Mouse (Mus musculus): Measurements from ENCODE around the gene Gm45062. TPM values are rescaled to one million over a fixed set of nuclear protein-coding genes. Genes with fewer than 3 reads are reported as not detected.
"Not testable (repeated sequence)": the region's sequence is repeated elsewhere in the genome, so short reads cannot be mapped to it uniquely, and the experiment has no call there.

Gene Gm45062
- total RNA-seq, 2 experiments from 2014 or later, result 2.3 to 4.6 TPM

- no peak for TF ChIP-seq CTCF (conservative IDR thresholded peaks at IDR 0.05)
- H3K27ac ChIP-seq, result no peak overlapping the region; the same call in 1 of the 2 replicates
- no peak for DNase-seq (ENCODE audit: low spot score in 2 of 2)
- H3K4me3 ChIP-seq, result no peak overlapping the region
Observed at GRCm38 (mm10) chr6:8285401-8285960, 26.2 kb downstream of the Gm45062 start.

GRCm38 (mm10) chr6:8286146-8286545 lies 26.9 kb downstream of the Gm45062 start:
- TF ChIP-seq CTCF (conservative IDR thresholded peaks at IDR 0.05), result no peak
- DNase-seq (ENCODE audit: low spot score in 2 of 2), result no peak
- Histone ChIP-seq H3K27ac (no peak overlapping the region), H3K4me3 (no peak overlapping the region)

- TF ChIP-seq CTCF (conservative IDR thresholded peaks at IDR 0.05), result no peak
- 0 out of 2 replicates have a peak overlapping the region, but pooled peaks have one; percentile 23 for H3K27ac ChIP-seq
- no peak overlapping the region for H3K4me3 ChIP-seq
- no peak for DNase-seq (ENCODE audit: low spot score in 2 of 2)
Observed at GRCm38 (mm10) chr6:8288755-8289580, 29.7 kb downstream of the Gm45062 start.

- TF ChIP-seq CTCF (conservative IDR thresholded peaks at IDR 0.05), result no peak
- no peak for DNase-seq (ENCODE audit: low spot score in 2 of 2)
- no peak overlapping the region for H3K4me3 ChIP-seq
- no peak overlapping the region for H3K27ac ChIP-seq
Observed at GRCm38 (mm10) chr6:8294048-8294784, 35.0 kb downstream of the Gm45062 start.

GRCm38 (mm10) chr6:8299066-8299863 lies 40.0 kb downstream of the Gm45062 start:
- Histone ChIP-seq H3K4me3 (no peak overlapping the region), H3K27ac (peak overlapping the region; percentile 53)
- DNase-seq (ENCODE audit: low spot score in 2 of 2), result no peak
- no peak for TF ChIP-seq CTCF (conservative IDR thresholded peaks at IDR 0.05)

GRCm38 (mm10) chr6:8307878-8308775 lies 48.9 kb downstream of the Gm45062 start:
- Histone ChIP-seq H3K4me3 (no peak overlapping the region), H3K27ac (no peak overlapping the region)
- DNase-seq (ENCODE audit: low spot score in 2 of 2), result no peak
- no peak for TF ChIP-seq CTCF (conservative IDR thresholded peaks at IDR 0.05)

GRCm38 (mm10) chr6:8312554-8312953 lies 53.3 kb downstream of the Gm45062 start:
- Histone ChIP-seq H3K27ac (no peak overlapping the region), H3K4me3 (no peak overlapping the region)
- TF ChIP-seq CTCF (conservative IDR thresholded peaks at IDR 0.05), result no peak
- DNase-seq (ENCODE audit: low spot score in 2 of 2), result no peak

GRCm38 (mm10) chr6:8316201-8316600 lies 57.0 kb downstream of the Gm45062 start:
- H3K27ac ChIP-seq, result no peak overlapping the region
- no peak for TF ChIP-seq CTCF (conservative IDR thresholded peaks at IDR 0.05)
- no peak for DNase-seq (ENCODE audit: low spot score in 2 of 2)
- no peak overlapping the region for H3K4me3 ChIP-seq

- TF ChIP-seq CTCF (conservative IDR thresholded peaks at IDR 0.05), result no peak
- no peak for DNase-seq (ENCODE audit: low spot score in 2 of 2)
- Histone ChIP-seq H3K27ac (no peak overlapping the region), H3K4me3 (no peak overlapping the region)
Observed at GRCm38 (mm10) chr6:8319591-8319990, 60.3 kb downstream of the Gm45062 start.

- not testable (repeated sequence) for DNase-seq (ENCODE audit: low spot score in 2 of 2); H3K27ac ChIP-seq; H3K4me3 ChIP-seq
Observed at GRCm38 (mm10) chr6:8331496-8331895, 72.2 kb downstream of the Gm45062 start.

- no peak for TF ChIP-seq CTCF (conservative IDR thresholded peaks at IDR 0.05)
- no peak overlapping the region for H3K4me3 ChIP-seq
- H3K27ac ChIP-seq, result no peak overlapping the region
- no peak for DNase-seq (ENCODE audit: low spot score in 2 of 2)
Observed at GRCm38 (mm10) chr6:8333380-8333779, 74.1 kb downstream of the Gm45062 start.

All from layer of hippocampus, adult 2 months (tissue).